Mouse (Mus musculus): ENCODE data around the gene Kcnk18. TPM values are rescaled to one million over a fixed set of nuclear protein-coding genes. Genes with fewer than 3 reads are reported as not detected.

The Kcnk18 gene
- polyA plus RNA-seq (2015; fragmentation: Nextera tagmentation; extraction: Ambion mirVana): not detected in 2 replicates

GRCm38 (mm10) chr19:59218991-59219390 is at the start of gene Kcnk18:
TSS of gene Kcnk18 (plus strand) at chr19:59219214.
- no peak within 1 kb of the TSS for H3K9ac ChIP-seq
- H3K4me1 ChIP-seq: no peaks in the 10 kb centered on the region
- no peaks in the 10 kb centered on the region for H3K27me3 ChIP-seq
- H3K9me3 ChIP-seq (replicated peaks): no peaks in the 10 kb centered on the region
- no peaks in the 10 kb centered on the region for H3K36me3 ChIP-seq (ENCODE audit: poor library complexity, severe bottlenecking)
- no peak within 1 kb of the TSS for H3K4me2 ChIP-seq
- no peak for ATAC-seq
- WGBS: 94% methylated on average over 8 of the region's 8 CpGs
- no peak within 1 kb of the TSS for H3K27ac ChIP-seq
- H3K4me3 ChIP-seq: no peak within 1 kb of the TSS

DNA sequence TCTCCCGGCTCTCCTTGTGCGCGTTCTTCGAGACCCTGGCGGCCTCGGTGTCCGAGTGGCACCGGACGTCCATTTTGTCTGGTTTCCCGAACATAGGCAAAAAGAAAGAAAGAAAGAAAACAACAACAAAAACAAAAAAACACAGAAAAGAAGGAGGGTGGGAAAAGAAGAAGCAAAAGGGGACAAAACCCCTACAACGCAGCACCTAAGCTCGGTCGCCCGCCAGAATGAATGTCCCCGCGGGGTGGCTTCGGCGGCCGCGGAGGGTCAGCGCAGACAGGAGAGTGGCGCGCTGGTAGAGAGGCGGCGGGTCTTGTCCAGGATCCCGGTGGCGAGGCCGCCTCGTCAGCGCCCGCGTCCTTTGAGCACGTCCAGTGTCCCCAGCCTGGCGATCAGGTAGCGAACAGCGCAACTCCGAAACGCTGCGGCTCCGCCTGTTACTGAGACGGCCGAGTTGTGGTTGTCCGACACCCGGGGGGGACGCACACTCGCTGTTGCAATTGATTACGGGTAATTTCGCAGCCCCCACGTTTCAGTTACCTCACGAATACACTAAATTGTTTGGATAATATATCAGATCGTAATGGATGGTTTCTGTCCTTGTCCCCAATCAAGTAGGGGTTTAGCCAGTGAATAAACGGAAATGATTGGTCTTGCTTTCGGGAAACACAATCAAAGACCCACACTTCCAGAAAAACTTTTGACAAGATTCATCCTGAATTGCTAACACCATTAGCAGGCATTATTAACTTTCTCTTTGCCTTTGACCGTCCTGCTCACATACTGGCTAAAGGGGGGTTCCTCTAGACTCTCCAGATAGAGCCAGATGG is 48.9 kb upstream of the Kcnk18 start, which contains the start of gene Vax1:
Gene Vax1 (minus strand): TSS at position 121 of the 830 bp plus-strand sequence.
- peak within 1 kb of the TSS; percentile 77 for H3K4me2 ChIP-seq
- H3K27me3 ChIP-seq: peaks cover 86% of the 10 kb centered on the region
- H3K27ac ChIP-seq: peak within 1 kb of the TSS; percentile 87
- no peaks in the 10 kb centered on the region for H3K9me3 ChIP-seq (replicated peaks)
- ATAC-seq: peak; percentile 31; the same call in 1 of the 2 replicates
- WGBS: under 1% methylated on average over 54 of the region's 54 CpGs
- peaks cover 56% of the 10 kb centered on the region for H3K4me1 ChIP-seq
- H3K9ac ChIP-seq: peak within 1 kb of the TSS; percentile 89
- H3K4me3 ChIP-seq: peak within 1 kb of the TSS; percentile 57
- H3K36me3 ChIP-seq (ENCODE audit: poor library complexity, severe bottlenecking): no peaks in the 10 kb centered on the region

GRCm38 (mm10) chr19:59170766-59171095 is 48.3 kb upstream of the Kcnk18 start:
- Histone ChIP-seq H3K9me3 (replicated peaks) (no peaks in the 10 kb centered on the region), H3K4me3 (peak overlapping the region; percentile 57), H3K27ac (peak overlapping the region; percentile 87), H3K27me3 (peaks cover 90% of the 10 kb centered on the region), H3K9ac (peak overlapping the region; percentile 89; the same call in 1 of the 2 replicates), H3K4me1 (peaks cover 54% of the 10 kb centered on the region), H3K4me2 (peak overlapping the region; percentile 77), H3K36me3 (ENCODE audit: poor library complexity, severe bottlenecking) (no peaks in the 10 kb centered on the region)
- peak; percentile 44; the same call in 1 of the 2 replicates for ATAC-seq
- under 1% methylated on average over 6 of the region's 6 CpGs for WGBS

DNA sequence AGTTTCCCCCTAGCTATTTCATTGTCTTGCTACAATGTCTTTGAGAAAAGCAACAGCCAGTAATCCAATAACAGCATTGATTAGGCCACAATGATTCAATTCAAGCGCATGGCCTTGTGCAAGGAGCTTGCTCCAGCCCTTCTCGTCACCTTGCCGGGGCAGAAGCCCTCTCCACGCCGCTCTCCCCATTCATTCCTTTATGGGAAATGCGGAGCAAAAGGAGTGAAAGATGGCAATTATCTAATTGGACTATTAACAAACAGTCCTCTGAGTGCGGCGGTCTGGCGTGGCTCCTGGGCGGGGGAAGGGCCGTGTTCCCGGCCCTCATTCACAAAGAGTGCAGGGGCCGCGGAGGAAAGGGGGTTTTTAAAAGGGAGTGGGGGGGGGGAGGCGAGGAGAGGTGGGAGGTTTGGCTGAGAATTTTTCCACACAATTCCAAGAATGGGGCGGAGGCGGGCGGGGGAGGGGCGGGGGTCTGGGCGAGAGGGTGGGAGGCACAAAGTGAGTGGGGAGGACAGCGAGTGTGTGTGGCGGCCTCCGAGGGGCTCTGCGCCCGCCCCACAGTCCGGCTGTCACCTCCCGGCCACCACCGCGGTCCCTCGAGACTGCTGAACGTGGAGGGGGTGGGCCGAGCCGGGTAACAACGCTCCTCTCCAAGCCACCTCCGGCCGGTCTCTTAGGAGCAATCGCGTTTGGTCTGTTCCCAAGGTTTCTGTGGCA is 47.7 kb upstream of the Kcnk18 start:
- Histone ChIP-seq H3K36me3 (ENCODE audit: poor library complexity, severe bottlenecking) (no peaks in the 10 kb centered on the region), H3K4me3 (peak overlapping the region; percentile 57), H3K27ac (peak overlapping the region; percentile 87), H3K27me3 (peaks cover 90% of the 10 kb centered on the region), H3K4me2 (peak overlapping the region; percentile 77), H3K9me3 (replicated peaks) (no peaks in the 10 kb centered on the region), H3K4me1 (peaks cover 48% of the 10 kb centered on the region), H3K9ac (peak overlapping the region; percentile 51; the same call in 1 of the 2 replicates)
- peak; percentile 79 for ATAC-seq
- WGBS: 1% methylated on average over 38 of the region's 38 CpGs

- peaks cover 43% of the 10 kb centered on the region for H3K4me1 ChIP-seq
- H3K9ac ChIP-seq: peak overlapping the region; percentile 51
- no peak for ATAC-seq
- H3K9me3 ChIP-seq (replicated peaks): no peaks in the 10 kb centered on the region
- peaks cover 90% of the 10 kb centered on the region for H3K27me3 ChIP-seq
- H3K4me3 ChIP-seq: peak overlapping the region; percentile 57
- WGBS: 0% methylated on average over 19 of the region's 19 CpGs
- no peaks in the 10 kb centered on the region for H3K36me3 ChIP-seq (ENCODE audit: poor library complexity, severe bottlenecking)
- peak overlapping the region; percentile 44 for H3K27ac ChIP-seq
- peak overlapping the region; percentile 77 for H3K4me2 ChIP-seq
Measured at GRCm38 (mm10) chr19:59171871-59172245, 47.2 kb upstream of the Kcnk18 start.

DNA sequence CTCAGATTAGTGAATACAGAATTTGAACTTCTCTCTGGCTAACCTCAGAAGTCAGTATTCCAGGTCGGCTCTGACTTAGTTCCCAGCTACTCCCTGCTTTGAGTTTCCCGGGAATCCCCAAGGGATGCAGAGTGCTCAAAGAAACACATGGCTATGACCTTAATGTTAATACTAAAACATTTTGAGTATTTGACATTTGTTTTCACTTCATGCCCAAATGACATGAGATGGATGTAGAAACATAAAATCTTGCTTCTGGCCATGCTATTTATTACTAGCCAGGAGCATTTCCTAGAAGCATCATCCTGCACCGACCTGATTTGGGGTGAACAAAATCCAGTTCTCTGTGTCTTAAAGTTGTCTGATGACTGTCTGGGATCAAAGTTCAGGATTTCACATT is 46.2 kb upstream of the Kcnk18 start:
- H3K27ac ChIP-seq: no peak overlapping the region
- peak overlapping the region; percentile 77 for H3K4me2 ChIP-seq
- no peak for ATAC-seq
- H3K27me3 ChIP-seq: peaks cover 90% of the 10 kb centered on the region
- no peaks in the 10 kb centered on the region for H3K36me3 ChIP-seq (ENCODE audit: poor library complexity, severe bottlenecking)
- H3K9ac ChIP-seq: no peak overlapping the region
- WGBS: 5% methylated on average over 3 of the region's 3 CpGs
- H3K9me3 ChIP-seq (replicated peaks): no peaks in the 10 kb centered on the region
- H3K4me1 ChIP-seq: peaks cover 41% of the 10 kb centered on the region
- peak overlapping the region; percentile 5; the same call in 1 of the 2 replicates for H3K4me3 ChIP-seq

DNA sequence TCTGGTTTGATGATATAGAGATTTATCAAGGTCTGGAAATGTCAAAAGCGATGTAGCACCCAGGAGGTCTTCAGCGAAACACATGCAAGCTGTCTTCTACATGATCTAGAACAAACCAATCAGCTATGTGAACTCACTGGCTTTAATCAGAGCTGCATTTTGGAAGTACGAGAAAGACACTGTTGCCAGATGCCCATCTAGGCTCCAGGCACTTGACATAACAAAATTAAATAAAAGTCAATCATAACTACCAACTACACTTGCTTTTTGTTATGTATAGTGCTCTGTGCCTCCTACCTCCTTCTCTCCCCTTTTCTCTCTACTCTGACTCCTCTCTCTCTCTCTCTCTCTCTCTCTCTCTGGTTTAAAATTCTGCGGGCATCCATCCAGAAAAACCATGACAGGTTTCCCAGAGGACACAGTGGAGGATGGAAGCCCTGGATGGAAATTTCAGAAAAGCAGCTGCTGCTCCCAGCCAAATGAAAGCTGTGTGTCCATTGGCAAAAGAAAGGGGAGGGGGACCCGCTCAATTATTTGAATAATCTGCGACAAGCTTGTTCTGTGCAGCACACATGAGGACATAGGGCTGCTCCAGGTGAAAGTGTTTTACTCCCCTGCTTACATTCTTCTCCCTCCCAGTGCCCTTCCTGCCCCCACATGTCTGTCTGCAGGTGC is 45.5 kb upstream of the Kcnk18 start:
- Histone ChIP-seq H3K36me3 (ENCODE audit: poor library complexity, severe bottlenecking) (no peaks in the 10 kb centered on the region), H3K4me3 (no peak overlapping the region), H3K9me3 (replicated peaks) (no peaks in the 10 kb centered on the region), H3K4me1 (peaks cover 41% of the 10 kb centered on the region), H3K9ac (no peak overlapping the region), H3K27ac (0 out of 2 replicates have a peak overlapping the region, but pooled peaks have one; percentile 42), H3K27me3 (peaks cover 89% of the 10 kb centered on the region), H3K4me2 (peak overlapping the region; percentile 77; the same call in 1 of the 2 replicates)
- WGBS: 9% methylated on average over 6 of the region's 6 CpGs
- no peak for ATAC-seq

- no peaks in the 10 kb centered on the region for H3K36me3 ChIP-seq (ENCODE audit: poor library complexity, severe bottlenecking)
- H3K27ac ChIP-seq: no peak overlapping the region
- peaks cover 91% of the 10 kb centered on the region for H3K27me3 ChIP-seq
- H3K9ac ChIP-seq: no peak overlapping the region
- WGBS: 64% methylated on average over 3 of the region's 3 CpGs
- no peak overlapping the region for H3K4me2 ChIP-seq
- H3K4me3 ChIP-seq: no peak overlapping the region
- H3K9me3 ChIP-seq (replicated peaks): no peaks in the 10 kb centered on the region
- H3K4me1 ChIP-seq: no peaks in the 10 kb centered on the region
- no peak for ATAC-seq
Measured at GRCm38 (mm10) chr19:59184000-59184399, 35.0 kb upstream of the Kcnk18 start.

- Histone ChIP-seq H3K4me2 (no peak overlapping the region), H3K4me1 (peaks cover 3% of the 10 kb centered on the region), H3K27ac (no peak overlapping the region), H3K4me3 (no peak overlapping the region), H3K9me3 (replicated peaks) (no peaks in the 10 kb centered on the region), H3K9ac (no peak overlapping the region), H3K27me3 (peaks cover 90% of the 10 kb centered on the region), H3K36me3 (ENCODE audit: poor library complexity, severe bottlenecking) (no peaks in the 10 kb centered on the region)
- WGBS: 30% methylated on average over 4 of the region's 4 CpGs
- ATAC-seq: no peak
Measured at GRCm38 (mm10) chr19:59188981-59189380, 30.0 kb upstream of the Kcnk18 start.

GRCm38 (mm10) chr19:59190431-59191122 is 28.4 kb upstream of the Kcnk18 start:
- no peaks in the 10 kb centered on the region for H3K9me3 ChIP-seq (replicated peaks)
- H3K4me1 ChIP-seq: peaks cover 8% of the 10 kb centered on the region
- H3K4me3 ChIP-seq: no peak overlapping the region
- ATAC-seq: no peak
- H3K36me3 ChIP-seq (ENCODE audit: poor library complexity, severe bottlenecking): no peaks in the 10 kb centered on the region
- H3K4me2 ChIP-seq: peak overlapping the region; percentile 24
- WGBS: 3% methylated on average over 8 of the region's 8 CpGs
- no peak overlapping the region for H3K9ac ChIP-seq
- H3K27ac ChIP-seq: no peak overlapping the region
- H3K27me3 ChIP-seq: peaks cover 94% of the 10 kb centered on the region

GRCm38 (mm10) chr19:59191123-59191505 is 27.9 kb upstream of the Kcnk18 start:
- 9% methylated on average over 4 of the region's 4 CpGs for WGBS
- Histone ChIP-seq H3K4me3 (no peak overlapping the region), H3K4me1 (peaks cover 13% of the 10 kb centered on the region), H3K36me3 (ENCODE audit: poor library complexity, severe bottlenecking) (no peaks in the 10 kb centered on the region), H3K27ac (no peak overlapping the region), H3K9me3 (replicated peaks) (no peaks in the 10 kb centered on the region), H3K27me3 (peaks cover 94% of the 10 kb centered on the region), H3K4me2 (peak overlapping the region; percentile 24), H3K9ac (no peak overlapping the region)
- ATAC-seq: no peak
